Mouse (Mus musculus): ENCODE results near the gene Fam104a. TPM values are rescaled to one million over a fixed set of nuclear protein-coding genes. Genes with fewer than 3 reads are reported as not detected.

Fam104a gene
- polyA plus RNA-seq, 1 experiment: 40.1 TPM

DNA sequence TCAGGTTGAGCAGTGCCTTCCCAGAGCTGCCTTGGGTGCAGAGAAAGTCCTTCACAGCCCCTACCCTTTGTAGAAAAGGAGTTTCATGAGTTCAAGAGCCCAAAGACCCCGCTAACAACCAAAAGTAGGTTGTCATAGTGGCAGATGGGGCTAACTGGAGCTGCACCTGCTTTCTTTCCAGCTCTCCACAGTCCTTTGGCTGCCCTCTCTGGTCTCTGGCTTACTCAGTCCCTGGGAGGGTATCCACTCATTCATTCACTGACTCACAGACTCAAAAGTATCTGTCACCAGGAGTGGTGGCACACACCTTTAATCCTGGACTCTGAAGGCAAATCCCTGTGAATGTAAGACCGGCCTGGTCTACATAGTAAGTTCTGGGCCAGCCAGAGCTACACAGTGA, 32.2 kb upstream of the Fam104a start:
- no peaks in the 10 kb centered on the region for H3K27me3 ChIP-seq (ENCODE audit: control insufficient read depth, insufficient read depth, insufficient read length)
- H3ac ChIP-seq (ENCODE audit: control insufficient read depth, insufficient read length, low read depth): no peak overlapping the region
- H3K4me3 ChIP-seq (ENCODE audit: insufficient read depth, poor library complexity, severe bottlenecking): no peak overlapping the region
- TF ChIP-seq MYOG (IDR thresholded peaks at IDR 0.05; ENCODE audit: control insufficient read depth, extremely low read depth, insufficient read length) (no peak), CEBPB (IDR thresholded peaks at IDR 0.05; ENCODE audit: low read depth) (no peak), MYOD1 (IDR thresholded peaks at IDR 0.05; ENCODE audit: control insufficient read depth, insufficient read length, low read depth) (no peak), USF1 (IDR thresholded peaks at IDR 0.05; ENCODE audit: low read depth) (no peak), FOSL1 (IDR thresholded peaks at IDR 0.05; ENCODE audit: insufficient read depth, low read length, poor library complexity, severe bottlenecking) (no peak), CTCF (IDR thresholded peaks at IDR 0.05; ENCODE audit: control insufficient read depth, insufficient read depth, insufficient read length) (no peak), MAX (IDR thresholded peaks at IDR 0.05) (no peak)
- H3K79me3 ChIP-seq (ENCODE audit: low read depth): no peaks in the 10 kb centered on the region
- H3K36me3 ChIP-seq (ENCODE audit: control insufficient read depth, insufficient read depth): no peaks in the 10 kb centered on the region
- no peaks in the 10 kb centered on the region for H3K79me2 ChIP-seq (ENCODE audit: control insufficient read depth, insufficient read depth)

- no peaks in the 10 kb centered on the region for H3K79me3 ChIP-seq (ENCODE audit: low read depth)
- no peaks in the 10 kb centered on the region for H3K79me2 ChIP-seq (ENCODE audit: control insufficient read depth, insufficient read depth)
- H3K4me3 ChIP-seq (ENCODE audit: insufficient read depth, poor library complexity, severe bottlenecking): no peak overlapping the region
Observed at GRCm38 (mm10) chr11:113715078-113715674, 31.2 kb upstream of the Fam104a start.

DNA sequence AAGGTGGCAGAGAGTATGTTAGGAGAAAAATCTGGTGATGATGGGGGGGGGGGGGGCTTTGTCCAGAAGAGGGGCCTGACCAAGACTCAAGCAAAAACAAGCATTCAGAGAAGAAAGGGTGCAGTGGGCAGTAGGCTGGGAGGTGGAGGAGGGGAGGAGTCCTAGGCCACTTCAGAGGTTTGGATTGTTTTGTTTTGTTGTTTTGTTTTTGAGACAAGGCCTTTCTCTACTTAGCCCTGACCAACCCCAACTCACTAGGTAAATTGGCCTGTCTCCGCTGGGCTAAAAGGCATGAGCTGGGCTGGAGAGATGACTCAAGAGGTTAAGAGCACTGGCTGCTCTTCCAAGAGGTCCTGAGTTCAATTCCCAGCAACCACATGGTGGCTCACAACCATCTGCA, 27.1 kb upstream of the Fam104a start:
- no peak overlapping the region for H3K4me3 ChIP-seq (ENCODE audit: insufficient read depth, poor library complexity, severe bottlenecking)

More at GRCm38 (mm10) chr11:113715078-113715674, 31.2 kb upstream of the Fam104a start:
- H3K36me3 ChIP-seq (ENCODE audit: control insufficient read depth, insufficient read depth): no peaks in the 10 kb centered on the region
- TF ChIP-seq MYOG (IDR thresholded peaks at IDR 0.05; ENCODE audit: control insufficient read depth, extremely low read depth, insufficient read length) (no peak), CTCF (IDR thresholded peaks at IDR 0.05; ENCODE audit: control insufficient read depth, insufficient read depth, insufficient read length) (no peak), CEBPB (IDR thresholded peaks at IDR 0.05; ENCODE audit: low read depth) (no peak), MAX (IDR thresholded peaks at IDR 0.05) (no peak), USF1 (IDR thresholded peaks at IDR 0.05; ENCODE audit: low read depth) (no peak), FOSL1 (IDR thresholded peaks at IDR 0.05; ENCODE audit: insufficient read depth, low read length, poor library complexity, severe bottlenecking) (no peak), MYOD1 (IDR thresholded peaks at IDR 0.05; ENCODE audit: control insufficient read depth, insufficient read length, low read depth) (no peak)
- H3K27me3 ChIP-seq (ENCODE audit: control insufficient read depth, insufficient read depth, insufficient read length): no peaks in the 10 kb centered on the region
- H3ac ChIP-seq (ENCODE audit: control insufficient read depth, insufficient read length, low read depth): no peak overlapping the region

GRCm38 (mm10) chr11:113710257-113710777, 26.4 kb upstream of the Fam104a start:
- Histone ChIP-seq H3ac (ENCODE audit: control insufficient read depth, insufficient read length, low read depth) (no peak overlapping the region), H3K27me3 (ENCODE audit: control insufficient read depth, insufficient read depth, insufficient read length) (no peaks in the 10 kb centered on the region), H3K36me3 (ENCODE audit: control insufficient read depth, insufficient read depth) (no peaks in the 10 kb centered on the region), H3K4me3 (ENCODE audit: insufficient read depth, poor library complexity, severe bottlenecking) (no peak overlapping the region), H3K79me3 (ENCODE audit: low read depth) (no peaks in the 10 kb centered on the region), H3K79me2 (ENCODE audit: control insufficient read depth, insufficient read depth) (no peaks in the 10 kb centered on the region)
- TF ChIP-seq MYOD1 (IDR thresholded peaks at IDR 0.05; ENCODE audit: control insufficient read depth, insufficient read length, low read depth): no peak
- no peak for TF ChIP-seq FOSL1 (IDR thresholded peaks at IDR 0.05; ENCODE audit: insufficient read depth, low read length, poor library complexity, severe bottlenecking)
- TF ChIP-seq CEBPB (IDR thresholded peaks at IDR 0.05; ENCODE audit: low read depth): no peak
- TF ChIP-seq CTCF (IDR thresholded peaks at IDR 0.05; ENCODE audit: control insufficient read depth, insufficient read depth, insufficient read length): no peak
- no peak for TF ChIP-seq USF1 (IDR thresholded peaks at IDR 0.05; ENCODE audit: low read depth)
- no peak for TF ChIP-seq MAX (IDR thresholded peaks at IDR 0.05)
- no peak for TF ChIP-seq MYOG (IDR thresholded peaks at IDR 0.05; ENCODE audit: control insufficient read depth, extremely low read depth, insufficient read length)

More for the DNA sequence above, 27.1 kb upstream of the Fam104a start:
- no peak overlapping the region for H3ac ChIP-seq (ENCODE audit: control insufficient read depth, insufficient read length, low read depth)
- no peaks in the 10 kb centered on the region for H3K36me3 ChIP-seq (ENCODE audit: control insufficient read depth, insufficient read depth)
- no peaks in the 10 kb centered on the region for H3K27me3 ChIP-seq (ENCODE audit: control insufficient read depth, insufficient read depth, insufficient read length)
- no peaks in the 10 kb centered on the region for H3K79me2 ChIP-seq (ENCODE audit: control insufficient read depth, insufficient read depth)
- H3K79me3 ChIP-seq (ENCODE audit: low read depth): no peaks in the 10 kb centered on the region
- TF ChIP-seq CTCF (IDR thresholded peaks at IDR 0.05; ENCODE audit: control insufficient read depth, insufficient read depth, insufficient read length): no peak
- no peak for TF ChIP-seq MYOD1 (IDR thresholded peaks at IDR 0.05; ENCODE audit: control insufficient read depth, insufficient read length, low read depth)
- TF ChIP-seq MYOG (IDR thresholded peaks at IDR 0.05; ENCODE audit: control insufficient read depth, extremely low read depth, insufficient read length): no peak

DNA sequence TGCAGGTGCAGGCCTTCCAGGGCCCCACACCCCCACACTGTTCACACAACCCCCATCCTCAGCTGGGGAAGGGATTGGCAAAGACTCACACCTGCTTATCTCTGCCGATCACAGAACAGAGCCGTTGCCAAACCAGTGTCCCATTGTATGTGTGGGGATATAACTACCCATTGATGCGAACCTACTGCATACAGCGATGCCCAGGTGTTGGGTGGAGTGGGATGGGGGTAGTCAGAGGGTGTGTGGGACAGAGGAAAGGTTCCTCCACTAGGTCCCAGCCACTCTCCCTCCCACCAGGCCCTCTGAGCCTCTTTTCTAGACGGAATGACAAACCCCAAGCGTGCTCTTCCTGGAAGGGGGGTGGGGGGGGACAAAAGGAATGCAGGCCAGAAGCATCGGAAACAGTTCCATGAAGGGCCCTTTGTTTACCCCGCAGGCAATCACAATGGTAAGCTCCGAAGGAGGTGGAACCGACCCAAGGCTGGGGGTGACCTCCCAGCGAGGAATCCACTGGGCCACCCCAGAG, 25.8 kb upstream of the Fam104a start, which contains the start of gene Cpsf4l:
Gene Cpsf4l, minus strand, starts transcription at position 287 of the 526 bp plus-strand sequence.
- H3ac ChIP-seq (ENCODE audit: control insufficient read depth, insufficient read length, low read depth): no peak within 1 kb of the TSS
- no peak within 1 kb of the TSS for H3K4me3 ChIP-seq (ENCODE audit: insufficient read depth, poor library complexity, severe bottlenecking)

GRCm38 (mm10) chr11:113709272-113709671, 25.3 kb upstream of the Fam104a start:
- TF ChIP-seq MYOG (IDR thresholded peaks at IDR 0.05; ENCODE audit: control insufficient read depth, extremely low read depth, insufficient read length) (no peak), CTCF (IDR thresholded peaks at IDR 0.05; ENCODE audit: control insufficient read depth, insufficient read depth, insufficient read length) (no peak), FOSL1 (IDR thresholded peaks at IDR 0.05; ENCODE audit: insufficient read depth, low read length, poor library complexity, severe bottlenecking) (no peak), MAX (IDR thresholded peaks at IDR 0.05) (no peak), USF1 (IDR thresholded peaks at IDR 0.05; ENCODE audit: low read depth) (no peak), CEBPB (IDR thresholded peaks at IDR 0.05; ENCODE audit: low read depth) (no peak), MYOD1 (IDR thresholded peaks at IDR 0.05; ENCODE audit: control insufficient read depth, insufficient read length, low read depth) (no peak)
- Histone ChIP-seq H3ac (ENCODE audit: control insufficient read depth, insufficient read length, low read depth) (no peak overlapping the region), H3K36me3 (ENCODE audit: control insufficient read depth, insufficient read depth) (no peaks in the 10 kb centered on the region), H3K79me2 (ENCODE audit: control insufficient read depth, insufficient read depth) (no peaks in the 10 kb centered on the region), H3K79me3 (ENCODE audit: low read depth) (no peaks in the 10 kb centered on the region), H3K27me3 (ENCODE audit: control insufficient read depth, insufficient read depth, insufficient read length) (no peaks in the 10 kb centered on the region), H3K4me3 (ENCODE audit: insufficient read depth, poor library complexity, severe bottlenecking) (no peak overlapping the region)

More for the DNA sequence above, 25.8 kb upstream of the Fam104a start, which contains the start of gene Cpsf4l:
- Histone ChIP-seq H3K36me3 (ENCODE audit: control insufficient read depth, insufficient read depth) (no peaks in the 10 kb centered on the region), H3K79me3 (ENCODE audit: low read depth) (no peaks in the 10 kb centered on the region), H3K79me2 (ENCODE audit: control insufficient read depth, insufficient read depth) (no peaks in the 10 kb centered on the region), H3K27me3 (ENCODE audit: control insufficient read depth, insufficient read depth, insufficient read length) (no peaks in the 10 kb centered on the region)
- no peak for TF ChIP-seq CEBPB (IDR thresholded peaks at IDR 0.05; ENCODE audit: low read depth)
